Mouse (Mus musculus) intestine, embryonic 14.5 days (tissue): ENCODE measurements around the gene Atg10. TPM values are rescaled to one million over a fixed set of nuclear protein-coding genes. Genes with fewer than 3 reads are reported as not detected.
"Not testable (repeated sequence)": the region's sequence is repeated elsewhere in the genome, so short reads cannot be mapped to it uniquely, and the experiment has no call there.

Experiments used
- ATAC-seq: fragments of 200-750 bp; cut with Nextera tagmentation; replicated peaks from 2 replicates; pipeline ENCODE4 v1.8.0; 2017; ENCODE audit warnings: low read depth, moderate number of reproducible peaks, moderate TSS enrichment, moderate library complexity; ENCODE audit not compliant: low FRiP score, low TSS enrichment
- DNase-seq: peaks from one replicate; pipeline ENCODE4 v3.0.0-alpha.2; 2018; ENCODE audit warnings: low spot score
- H3K27ac ChIP-seq: fragments of 300-500 bp; sonication (generic); 2 replicates; pipeline ENCODE4 v1.5.1; 2014; ENCODE audit warnings: low read depth, mild to moderate bottlenecking, control low read depth
- H3K27me3 ChIP-seq: fragments of 300-500 bp; sonication (generic); replicated peaks from 2 replicates; pipeline ENCODE4 v1.6.1; 2014; ENCODE audit warnings: low read length, control low read depth; ENCODE audit not compliant: control insufficient read depth, insufficient read depth
- H3K36me3 ChIP-seq: fragments of 300-500 bp; sonication (generic); 2 replicates; pipeline ENCODE4 v1.6.1; 2014; ENCODE audit warnings: low read length, control low read depth; ENCODE audit not compliant: control insufficient read depth, insufficient read depth
- H3K4me1 ChIP-seq: fragments of 300-500 bp; sonication (generic); replicated peaks from 2 replicates; pipeline ENCODE4 v1.6.1; 2014; ENCODE audit warnings: low read length, control low read depth, mixed read lengths; ENCODE audit not compliant: control insufficient read depth, insufficient read depth
- H3K4me2 ChIP-seq: fragments of 300-500 bp; sonication (generic); 2 replicates; pipeline ENCODE4 v1.6.1; 2014; ENCODE audit warnings: low read length
- H3K4me3 ChIP-seq: fragments of 300-500 bp; sonication (generic); 2 replicates; pipeline ENCODE4 v1.5.1; 2014; ENCODE audit warnings: low read depth, low read length, control low read depth, mixed read lengths
- H3K9ac ChIP-seq: fragments of 300-500 bp; sonication (generic); 2 replicates; pipeline ENCODE4 v1.6.1; 2014; ENCODE audit warnings: mild to moderate bottlenecking, low read length
- H3K9me3 ChIP-seq: fragments of 300-500 bp; sonication (generic); 2 replicates; pipeline ENCODE4 v1.6.1; 2016; ENCODE audit warnings: low read length, control low read depth; ENCODE audit not compliant: control insufficient read depth
- WGBS: fragments of 180-500 bp; shearing (Covaris S2); extraction: QIAGEN DNeasy Blood & Tissue Kit; methylation state at CpG from one replicate; pipeline ENCODE4 v1.1.7; 2014; 5-methylcytosine and 5-hydroxymethylcytosine counted together
- polyA plus RNA-seq: library from polyadenylated mRNA; unstranded; fragments of >200 nt; fragmentation: Nextera tagmentation; extraction: Ambion mirVana; gene quantifications from 2 replicates; pipeline ENCODE4 v1.2.1, GENCODE M21; 2014

Atg10 gene
- polyA plus RNA-seq, 1 experiment from 2014 or later, result 14.5 TPM

GRCm38 (mm10) chr13:90924072-90924471 lies 299.7 kb downstream of the Atg10 start:
- H3K36me3 ChIP-seq, result peaks cover 43% of the 10 kb centered on the region
- H3K4me3 ChIP-seq, result peak overlapping the region; percentile 51
- H3K4me1 ChIP-seq, result no peaks in the 10 kb centered on the region; the same call in 1 of the 2 replicates
- peak overlapping the region; percentile 89 for H3K9ac ChIP-seq
- peak overlapping the region; percentile 61 for H3K4me2 ChIP-seq
- no peak for DNase-seq
- no peak for ATAC-seq
- H3K27ac ChIP-seq, result no peak overlapping the region
- no peaks in the 10 kb centered on the region for H3K9me3 ChIP-seq
- no peaks in the 10 kb centered on the region for H3K27me3 ChIP-seq
- WGBS, result 52% methylated on average over 9 of the region's 9 CpGs

GRCm38 (mm10) chr13:90923617-90924016 lies 300.2 kb downstream of the Atg10 start:
- H3K9ac ChIP-seq, result peak overlapping the region; percentile 89
- peak overlapping the region; percentile 61 for H3K4me2 ChIP-seq
- not testable (repeated sequence) for H3K27me3 ChIP-seq, H3K4me1 ChIP-seq, H3K9me3 ChIP-seq, ATAC-seq
- H3K36me3 ChIP-seq, result peaks cover 40% of the 10 kb centered on the region
- WGBS, result under 1% methylated on average over 13 of the region's 13 CpGs
- peak overlapping the region; percentile 62 for H3K27ac ChIP-seq
- peak overlapping the region; percentile 51 for H3K4me3 ChIP-seq
- peak; percentile 59 for DNase-seq

GRCm38 (mm10) chr13:90922751-90923612 lies 300.8 kb downstream of the Atg10 start, which contains the start of gene Rps23:
TSS of gene Rps23 (plus strand) at chr13:90922958.
- ATAC-seq (peak; percentile 97), DNase-seq (peak; percentile 99)
- no peaks in the 10 kb centered on the region; the same call in 1 of the 2 replicates for H3K4me1 ChIP-seq
- peak within 1 kb of the TSS; percentile 51 for H3K4me3 ChIP-seq
- H3K9me3 ChIP-seq, result no peaks in the 10 kb centered on the region
- H3K9ac ChIP-seq, result peak within 1 kb of the TSS; percentile 89
- peak within 1 kb of the TSS; percentile 62 for H3K27ac ChIP-seq
- peak within 1 kb of the TSS; percentile 61 for H3K4me2 ChIP-seq
- H3K36me3 ChIP-seq, result peaks cover 39% of the 10 kb centered on the region
- no peaks in the 10 kb centered on the region for H3K27me3 ChIP-seq
- under 1% methylated on average over 57 of the region's 57 CpGs for WGBS

- no peaks in the 10 kb centered on the region for H3K4me1 ChIP-seq
- DNase-seq (no peak), ATAC-seq (no peak)
- H3K9ac ChIP-seq, result no peak overlapping the region
- H3K4me3 ChIP-seq, result no peak overlapping the region
- H3K27ac ChIP-seq, result no peak overlapping the region
- no peak overlapping the region for H3K4me2 ChIP-seq
- 92% methylated on average over 4 of the region's 4 CpGs for WGBS
- H3K27me3 ChIP-seq, result no peaks in the 10 kb centered on the region
- H3K36me3 ChIP-seq, result no peaks in the 10 kb centered on the region
- no peaks in the 10 kb centered on the region for H3K9me3 ChIP-seq
Observed at GRCm38 (mm10) chr13:90914721-90915120, 309.0 kb downstream of the Atg10 start.

- ATAC-seq (no peak), DNase-seq (no peak)
- H3K27ac ChIP-seq, result no peak overlapping the region
- H3K36me3 ChIP-seq, result no peaks in the 10 kb centered on the region
- 57% methylated on average over 7 of the region's 7 CpGs for WGBS
- no peaks in the 10 kb centered on the region for H3K4me1 ChIP-seq
- no peak overlapping the region for H3K4me2 ChIP-seq
- H3K9me3 ChIP-seq, result no peaks in the 10 kb centered on the region
- H3K9ac ChIP-seq, result no peak overlapping the region
- no peaks in the 10 kb centered on the region for H3K27me3 ChIP-seq
- H3K4me3 ChIP-seq, result no peak overlapping the region
Observed at GRCm38 (mm10) chr13:90913675-90914192, 310.0 kb downstream of the Atg10 start.

- Histone ChIP-seq H3K4me2 (no peak overlapping the region), H3K9me3 (no peaks in the 10 kb centered on the region), H3K27me3 (no peaks in the 10 kb centered on the region), H3K27ac (no peak overlapping the region), H3K9ac (no peak overlapping the region), H3K4me3 (no peak overlapping the region), H3K36me3 (no peaks in the 10 kb centered on the region), H3K4me1 (no peaks in the 10 kb centered on the region)
- ATAC-seq (no peak), DNase-seq (no peak)
- 80% methylated on average over 17 of the region's 17 CpGs for WGBS
Observed at GRCm38 (mm10) chr13:90912760-90913674, 310.8 kb downstream of the Atg10 start.

- no peak overlapping the region for H3K9ac ChIP-seq
- WGBS, result 94% methylated on average over 12 of the region's 12 CpGs
- no peak overlapping the region for H3K4me2 ChIP-seq
- H3K27me3 ChIP-seq, result no peaks in the 10 kb centered on the region
- H3K9me3 ChIP-seq, result no peaks in the 10 kb centered on the region
- H3K4me1 ChIP-seq, result no peaks in the 10 kb centered on the region
- no peaks in the 10 kb centered on the region for H3K36me3 ChIP-seq
- DNase-seq (no peak), ATAC-seq (no peak)
- H3K4me3 ChIP-seq, result no peak overlapping the region
- H3K27ac ChIP-seq, result no peak overlapping the region
Observed at GRCm38 (mm10) chr13:90907376-90907775, 316.4 kb downstream of the Atg10 start.

GRCm38 (mm10) chr13:90905176-90905575 lies 318.6 kb downstream of the Atg10 start, which contains the start of gene Atp6ap1l:
TSS of gene Atp6ap1l (minus strand) at chr13:90905355.
- Histone ChIP-seq H3K4me3 (no peak within 1 kb of the TSS), H3K4me2 (no peak within 1 kb of the TSS), H3K9me3 (no peaks in the 10 kb centered on the region), H3K36me3 (no peaks in the 10 kb centered on the region), H3K9ac (no peak within 1 kb of the TSS), H3K27ac (no peak within 1 kb of the TSS), H3K4me1 (no peaks in the 10 kb centered on the region), H3K27me3 (no peaks in the 10 kb centered on the region)
- WGBS, result 92% methylated on average over 5 of the region's 5 CpGs
- DNase-seq (no peak), ATAC-seq (no peak)
